Mouse (Mus musculus) hindlimb bud, embryonic 11.5 days (tissue): ENCODE data around the gene Denr.

ENCODE experiments used
- DNase-seq: peaks from one replicate; pipeline ENCODE4 v3.0.0-alpha.2; 2012; ENCODE audit warnings: low read depth, low spot score; ENCODE audit errors: extremely low spot score

Denr gene

DNA sequence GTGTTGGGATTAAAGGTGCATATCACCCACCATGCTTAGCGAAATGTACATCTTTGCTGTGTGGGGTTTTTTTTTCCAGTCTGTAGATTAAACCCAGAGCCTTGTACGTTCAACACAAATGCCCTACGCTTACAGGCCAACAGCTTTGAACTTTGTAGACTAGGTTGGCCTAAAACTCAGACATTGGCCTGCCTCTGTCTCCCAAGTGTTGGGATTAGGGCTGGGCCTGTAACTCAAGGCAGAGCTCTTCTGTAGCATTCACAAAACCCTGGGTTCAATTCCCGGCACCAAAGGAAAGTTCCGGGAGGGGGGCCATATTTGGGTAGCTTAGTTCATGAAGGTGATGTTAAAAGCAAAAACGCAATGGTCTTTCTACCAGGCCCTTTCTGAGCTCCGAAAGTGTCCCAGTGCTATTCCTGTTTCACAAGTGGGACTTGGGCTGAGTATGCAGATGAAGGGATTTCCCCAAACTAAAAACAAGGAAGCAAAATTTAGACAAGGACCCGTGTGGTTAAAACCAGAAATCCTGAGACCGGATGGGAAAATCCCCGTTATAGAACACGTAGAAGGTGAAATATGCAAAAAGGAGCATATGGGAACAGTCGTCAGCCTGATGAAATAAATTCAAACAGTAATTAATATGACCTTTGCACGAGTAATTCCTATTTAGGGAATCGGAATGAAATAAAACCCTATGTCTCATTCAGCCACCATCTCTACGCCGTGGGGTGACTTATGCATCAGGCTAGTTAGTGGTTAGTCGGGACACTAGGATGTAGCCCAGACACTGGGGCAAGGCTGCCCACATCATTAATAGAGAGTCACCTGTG is 614 bp upstream of the Denr start:
- DNase-seq: no peak

DNA sequence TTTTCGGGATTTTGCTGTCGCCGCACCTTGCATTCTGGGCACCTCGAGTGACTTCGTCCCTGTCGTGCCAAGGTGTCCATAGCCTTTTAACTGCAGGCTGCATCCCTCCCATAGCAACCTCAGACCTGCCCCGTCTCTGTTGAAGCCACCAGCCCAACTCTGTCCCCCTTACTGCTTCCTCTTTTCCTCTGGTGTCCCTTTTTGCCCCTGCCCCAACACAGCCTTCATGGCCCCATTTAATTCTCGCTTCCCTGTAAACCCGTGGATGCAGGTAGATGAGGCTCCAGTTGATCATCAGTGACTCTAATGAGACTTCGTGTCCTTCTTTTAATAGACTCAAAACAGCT is 629 bp downstream of the Denr start:
- DNase-seq: no peak

DNA sequence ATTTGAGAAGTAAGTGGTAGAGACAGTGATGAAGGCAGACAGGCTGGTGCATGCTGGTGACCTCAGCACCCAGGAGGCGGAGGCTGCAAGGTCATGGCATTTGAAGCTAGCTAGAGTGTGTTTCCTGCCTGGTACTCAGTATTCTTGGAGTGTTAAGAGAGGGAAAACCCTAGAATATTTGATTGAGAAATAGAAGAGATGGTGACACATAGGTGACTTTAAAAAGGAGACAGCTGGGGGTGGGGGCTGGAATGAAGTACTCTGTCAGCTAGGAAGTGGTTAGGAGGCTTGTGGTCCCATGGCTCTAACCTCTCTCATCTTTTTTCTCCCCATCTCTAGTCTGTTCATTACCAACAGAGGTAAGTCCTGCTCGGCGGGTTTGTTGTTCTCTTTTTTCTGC is 7.9 kb downstream of the Denr start:
- no peak for DNase-seq

DNA sequence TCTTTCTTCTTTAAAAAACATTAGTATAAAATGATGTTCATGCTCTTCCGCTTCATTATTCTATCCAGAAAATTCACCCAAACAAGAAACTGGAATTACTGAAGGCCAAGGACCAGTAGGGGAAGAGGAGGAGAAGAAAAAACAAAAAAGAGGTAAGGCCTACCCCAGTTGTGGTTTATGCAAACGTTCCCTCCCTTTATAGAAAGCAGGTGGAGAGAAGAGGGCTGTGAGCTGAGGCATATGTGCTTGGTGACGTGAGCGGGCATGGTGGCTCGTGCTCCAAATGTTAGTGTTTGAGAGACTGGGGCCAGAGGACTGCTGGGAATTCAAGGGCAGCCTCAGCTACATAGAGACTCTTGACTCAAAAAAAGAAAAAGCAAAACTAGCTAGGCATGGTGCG is 15.1 kb downstream of the Denr start:
- DNase-seq: no peak

DNA sequence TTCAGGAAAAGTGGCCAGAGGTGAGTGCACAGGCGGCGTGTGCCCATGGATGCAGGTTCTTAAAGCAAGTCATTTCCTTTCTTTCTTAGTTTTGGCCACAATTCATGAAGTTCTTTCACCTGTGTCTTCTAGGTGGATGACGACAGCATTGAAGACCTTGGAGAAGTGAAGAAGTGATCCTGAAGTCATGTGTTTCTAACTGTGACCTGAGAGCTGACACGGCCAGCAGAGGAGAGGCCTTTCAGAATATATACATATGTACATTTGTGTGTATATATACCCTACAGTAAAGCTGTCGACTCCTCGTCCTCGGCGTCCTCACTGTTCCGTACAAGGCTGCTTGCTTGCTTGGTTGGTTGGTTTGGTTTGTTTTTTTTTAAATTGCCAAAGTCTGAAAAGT is 20.1 kb downstream of the Denr start, which contains the start of gene Gm43518:
Gene Gm43518, plus strand, starts transcription at position 301 of the 400 bp plus-strand sequence.
- DNase-seq: no peak

DNA sequence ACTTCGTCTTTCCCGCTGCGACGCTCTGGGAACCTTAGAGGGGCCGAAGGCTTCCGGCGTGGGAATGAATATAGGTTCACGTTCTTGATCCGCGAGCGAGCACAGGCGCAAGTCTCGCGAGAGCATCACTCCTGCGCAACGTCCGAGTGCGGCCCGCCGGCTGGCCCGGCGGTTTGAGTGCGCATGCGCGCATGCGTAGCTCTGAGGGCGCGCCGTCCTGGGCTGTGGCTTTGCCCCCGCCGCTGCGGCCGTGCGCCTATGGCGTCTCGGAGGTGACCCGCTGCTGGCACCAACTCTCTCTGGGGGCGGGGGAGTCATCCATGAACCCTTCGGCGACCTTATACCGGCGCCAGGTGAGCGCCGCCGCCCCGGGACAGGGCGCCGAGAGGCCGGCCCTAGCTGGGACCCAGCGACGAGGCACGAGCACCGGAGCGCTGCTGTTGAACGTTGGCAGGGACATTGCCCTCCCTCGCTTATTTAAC is 23.6 kb downstream of the Denr start, which contains the start of gene Ccdc62:
Gene Ccdc62, plus strand, starts transcription at position 172 of the 482 bp plus-strand sequence.
- DNase-seq: peak; percentile 96

GRCm38 (mm10) chr5:123931131-123931530 is 24.2 kb downstream of the Denr start:
- no peak for DNase-seq

DNA sequence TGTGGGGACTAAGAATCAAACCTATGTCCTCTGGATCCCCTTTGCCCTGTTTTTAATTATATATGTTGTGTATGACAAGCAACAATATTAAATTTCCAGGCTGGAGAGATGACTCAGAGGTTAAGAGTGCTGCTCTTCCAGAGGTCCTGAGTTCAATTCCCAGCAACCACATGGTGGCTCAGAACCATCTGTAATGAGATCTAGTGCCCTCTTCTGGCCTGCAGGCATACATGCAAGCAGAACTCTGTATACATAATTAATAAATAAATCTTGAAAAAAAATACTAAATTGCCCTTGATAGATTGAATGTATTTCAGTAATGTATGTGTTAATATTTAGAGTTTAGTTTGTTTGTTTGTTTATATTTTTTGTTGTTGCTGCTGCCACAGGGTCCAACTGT is 26.0 kb downstream of the Denr start:
- DNase-seq: no peak

DNA sequence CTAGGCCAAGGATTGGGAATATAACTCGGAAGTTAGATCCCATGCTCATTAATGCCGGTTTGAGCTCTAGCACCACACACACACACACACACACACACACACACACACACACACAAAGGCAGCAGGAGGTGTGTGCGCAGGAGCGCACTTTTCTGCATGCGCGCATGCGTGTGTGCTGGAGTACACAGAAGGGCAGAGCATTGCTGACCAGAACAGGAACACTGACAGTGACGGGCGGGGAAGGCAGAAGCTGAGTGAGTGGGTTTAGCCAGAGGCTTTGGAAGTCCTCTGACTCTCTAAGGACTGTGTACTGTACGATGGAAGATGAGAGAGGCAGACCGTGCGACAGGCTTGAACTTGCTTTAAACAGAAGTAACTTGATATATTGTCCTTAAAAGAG is 26.6 kb downstream of the Denr start:
- DNase-seq: no peak

DNA sequence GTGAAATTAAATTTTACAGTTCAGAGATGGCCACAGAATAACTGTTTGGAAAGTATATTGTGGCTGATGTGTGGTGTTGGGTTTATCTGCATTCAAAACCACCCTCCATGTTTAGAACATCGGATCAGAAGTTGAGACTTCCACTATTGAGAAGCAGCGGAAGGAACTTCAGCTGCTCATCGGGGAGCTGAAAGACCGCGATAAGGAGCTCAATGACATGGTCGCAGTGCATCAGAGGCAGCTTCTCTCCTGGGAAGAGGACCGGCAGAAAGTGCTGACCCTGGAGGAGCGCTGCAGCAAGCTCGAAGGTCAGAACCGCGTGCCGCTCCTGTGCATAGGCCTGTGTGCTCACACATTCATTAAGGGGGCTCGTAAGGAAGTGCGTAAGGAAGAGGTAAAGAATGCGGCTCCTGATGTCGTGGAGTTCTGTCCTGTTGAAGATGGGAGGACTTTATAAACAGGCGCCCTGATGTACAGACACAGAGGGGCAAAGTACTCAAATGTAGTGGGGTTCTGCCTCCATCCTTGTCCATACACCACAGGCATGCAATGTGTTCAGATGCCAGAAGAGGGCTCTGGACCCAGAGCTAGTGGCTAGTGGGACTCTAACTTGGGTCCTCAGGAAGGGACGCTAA is 27.1 kb downstream of the Denr start:
- DNase-seq: no peak

DNA sequence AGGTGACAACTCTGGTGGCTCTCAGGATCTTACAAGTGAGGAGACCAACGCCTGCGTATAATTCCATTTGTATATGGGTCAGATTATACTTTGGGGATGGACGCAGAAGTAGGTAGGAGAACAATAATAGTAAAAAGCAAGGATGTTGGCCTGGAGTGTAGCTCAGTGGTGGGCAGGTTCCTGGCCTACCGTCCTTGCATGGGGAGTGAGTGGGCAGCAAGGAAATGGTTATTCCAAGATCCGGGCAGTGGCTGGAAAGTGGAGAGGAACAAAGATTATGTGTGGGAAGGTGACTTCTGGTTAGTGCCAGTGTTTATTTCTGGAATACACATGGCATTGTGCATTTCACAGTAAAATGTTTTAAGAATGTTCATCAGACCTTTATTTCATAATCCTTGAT is 29.0 kb downstream of the Denr start:
- DNase-seq: no peak

GRCm38 (mm10) chr5:123938479-123938878 is 31.5 kb downstream of the Denr start:
- DNase-seq: no peak

DNA sequence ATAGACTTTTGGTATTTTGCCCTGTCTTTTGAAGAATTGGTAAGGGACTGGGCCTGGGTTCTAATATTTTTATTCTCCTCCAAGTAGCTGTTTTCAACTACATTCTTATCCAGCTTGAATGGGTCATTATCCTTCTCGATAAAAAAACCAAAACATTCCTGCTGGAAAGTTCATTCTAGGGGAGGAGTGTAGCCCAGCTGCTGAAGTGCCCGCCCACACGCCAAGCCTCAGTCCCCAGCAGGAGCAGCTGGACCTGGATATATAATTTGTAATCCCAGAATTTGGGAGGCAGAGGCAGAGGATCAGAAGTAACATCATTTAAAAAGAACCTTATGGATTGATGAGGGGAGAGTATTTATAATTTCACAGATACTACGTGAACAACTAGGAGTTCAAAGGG is 39.6 kb downstream of the Denr start:
- no peak for DNase-seq

DNA sequence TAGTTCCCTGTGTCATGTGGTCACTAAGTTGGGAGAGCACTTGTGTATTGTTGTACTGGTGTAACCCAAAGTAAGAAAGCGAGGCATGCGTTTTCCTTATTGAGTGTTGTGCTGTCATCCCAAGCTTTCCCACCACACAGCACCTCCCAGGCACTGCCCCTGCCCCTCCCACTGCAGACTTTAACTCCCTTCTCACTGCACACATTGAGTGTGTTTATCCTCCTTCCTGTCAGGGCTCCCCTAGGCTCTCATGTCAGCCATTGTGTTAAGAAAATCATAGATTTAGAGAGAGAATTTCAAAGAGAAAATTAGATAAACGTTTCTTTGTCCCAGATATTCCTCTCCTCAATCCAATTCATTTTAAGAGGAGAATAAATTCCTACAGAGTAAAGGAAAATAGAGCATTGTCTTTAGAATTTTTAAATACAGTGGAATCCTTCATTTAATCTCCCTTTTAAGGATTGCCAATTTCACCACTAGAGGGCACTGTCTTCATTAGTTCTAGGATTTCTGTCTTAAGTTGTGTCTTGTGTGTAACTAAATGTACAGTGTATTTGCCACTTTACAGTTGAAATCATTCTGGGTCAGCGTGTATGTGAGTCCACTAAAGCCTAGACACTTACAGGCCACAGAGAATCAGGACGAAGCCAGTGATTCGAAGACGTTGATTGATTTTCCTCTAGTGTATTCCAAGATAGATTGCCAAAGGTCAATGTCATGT is 40.2 kb downstream of the Denr start:
- peak; percentile 56 for DNase-seq

DNA sequence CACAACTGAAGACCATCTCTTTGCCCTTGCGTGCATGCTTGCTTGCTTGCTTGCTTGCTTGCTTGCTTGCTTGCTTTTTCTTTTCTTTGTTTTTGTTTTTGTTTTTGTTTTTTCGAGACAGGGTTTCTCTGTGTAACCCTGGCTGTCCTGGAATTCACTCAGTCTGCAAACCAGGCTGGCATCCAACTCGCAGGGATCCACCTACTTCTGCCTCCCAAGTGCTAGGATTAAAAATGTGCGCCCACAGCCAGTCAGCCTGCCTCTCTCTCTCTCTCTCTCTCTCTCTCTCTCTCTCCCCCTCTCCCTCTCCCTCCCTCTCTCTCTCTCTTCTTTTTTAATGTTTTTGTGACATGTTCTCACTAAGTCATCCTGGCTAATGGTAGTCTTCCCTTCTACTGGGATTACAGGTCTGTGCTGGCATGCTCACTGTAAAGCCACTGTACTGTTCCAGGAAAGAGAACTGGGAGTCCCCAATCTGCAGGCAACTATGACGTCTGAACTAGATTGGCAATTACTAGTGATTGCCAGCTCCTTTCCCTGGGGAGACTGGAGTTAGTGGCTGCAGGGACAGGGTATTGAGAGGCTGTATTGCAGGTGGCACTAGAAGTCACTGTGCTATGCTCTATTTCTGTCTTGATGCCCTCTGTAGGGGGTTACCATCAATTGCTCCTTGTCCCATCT is 45.5 kb downstream of the Denr start:
- no peak for DNase-seq

DNA sequence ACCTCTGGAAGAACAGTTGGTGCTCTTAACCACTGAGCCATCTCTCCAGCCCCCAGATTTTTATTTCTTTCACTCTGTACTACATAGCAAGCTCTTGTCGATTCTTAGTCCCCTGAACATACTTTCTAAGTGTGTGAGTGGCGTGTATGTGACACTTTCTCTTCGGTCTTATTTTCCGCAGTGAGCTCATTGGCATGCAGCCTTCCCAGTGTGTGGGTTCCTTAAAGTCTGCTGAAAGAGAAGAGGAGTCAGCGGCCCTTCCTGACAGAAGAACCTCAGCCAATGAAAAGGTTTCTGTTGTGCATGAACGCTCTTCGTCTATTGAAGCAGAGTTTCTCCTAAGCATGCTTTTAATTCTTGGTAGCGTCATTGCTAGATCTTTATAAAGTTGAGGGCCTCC is 50.2 kb downstream of the Denr start:
- no peak for DNase-seq

DNA sequence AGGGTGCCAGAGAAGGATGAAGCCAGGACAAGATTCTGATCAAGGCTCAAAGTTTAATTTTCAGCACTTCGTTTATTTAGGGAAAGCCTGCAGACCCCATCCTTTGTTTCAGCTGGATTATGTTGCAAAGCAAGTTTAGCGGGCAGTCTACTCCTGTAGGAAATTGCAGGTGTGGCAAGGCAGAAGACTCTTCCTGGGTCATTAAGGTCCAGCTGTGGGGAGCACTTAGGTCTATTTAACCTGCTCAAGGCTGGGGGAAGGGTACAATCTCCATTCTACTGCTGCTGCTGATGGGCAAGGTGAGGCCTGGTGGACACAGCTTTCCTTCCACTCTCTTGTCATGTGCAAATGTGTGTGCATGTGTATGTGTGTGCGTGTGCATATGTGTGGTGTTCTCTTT is 52.0 kb downstream of the Denr start:
- no peak for DNase-seq

DNA sequence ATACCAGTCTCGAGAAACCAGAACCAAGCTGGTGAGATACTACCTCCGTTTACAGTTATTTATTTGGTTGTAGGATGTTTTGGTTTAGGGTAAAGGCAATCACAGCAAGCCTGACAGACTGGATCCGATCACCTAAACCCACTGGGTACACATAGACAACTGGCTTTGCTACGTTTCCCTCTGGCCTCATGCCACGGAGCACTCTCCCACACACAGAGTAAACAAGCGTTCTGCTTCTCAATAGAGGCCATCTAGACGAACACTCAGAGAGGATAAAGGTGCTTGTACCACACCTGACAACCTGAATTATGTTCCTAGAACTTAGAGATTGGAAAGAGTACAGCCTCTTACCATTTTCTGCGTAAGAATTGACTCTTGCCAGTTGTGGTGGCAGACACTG is 53.2 kb downstream of the Denr start:
- DNase-seq: no peak

DNA sequence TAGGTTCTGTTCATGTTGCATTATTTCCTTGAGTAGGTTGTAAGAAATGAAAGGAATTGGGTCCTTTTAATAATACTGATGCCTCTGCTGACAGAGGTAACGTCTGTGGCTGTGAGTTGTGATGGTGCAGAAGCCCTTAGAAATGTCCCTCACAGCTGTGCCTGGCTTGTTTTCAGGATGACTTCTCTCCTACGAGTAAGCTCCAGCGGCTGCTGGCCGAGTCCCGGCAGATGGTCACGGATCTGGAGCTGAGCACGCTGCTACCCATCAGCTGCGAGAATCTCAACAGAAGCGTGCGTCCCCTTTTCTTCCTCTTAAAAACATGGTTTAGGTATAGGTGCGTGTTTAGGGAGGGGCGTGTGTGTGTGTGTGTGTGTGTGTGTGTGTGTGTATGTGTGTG is 54.1 kb downstream of the Denr start:
- DNase-seq: no peak

DNA sequence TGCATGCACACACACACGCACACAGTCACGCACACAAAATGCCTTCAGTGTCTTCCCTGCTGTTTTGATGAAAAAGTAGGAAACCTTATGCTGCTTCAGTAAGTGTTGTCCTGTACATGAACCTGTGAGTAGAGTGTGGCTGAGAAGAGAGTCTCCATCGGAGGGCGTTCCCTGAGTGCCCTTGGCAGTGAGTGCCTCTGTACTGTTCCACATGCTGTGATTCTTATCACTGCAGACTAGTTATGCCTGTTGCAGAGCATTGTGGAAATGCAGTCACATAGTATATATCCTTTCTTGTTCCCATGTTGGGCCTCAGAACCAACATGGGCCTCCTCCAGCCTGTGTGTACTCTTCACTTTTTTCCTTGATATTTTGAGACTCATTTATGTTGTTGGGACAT is 57.2 kb downstream of the Denr start:
- no peak for DNase-seq

- no peak for DNase-seq
Observed at GRCm38 (mm10) chr5:123966759-123967158, 59.8 kb downstream of the Denr start.
